Mouse (Mus musculus) liver, postnatal 0 days (tissue): ENCODE measurements around the gene Tbc1d15. TPM values are rescaled to one million over a fixed set of nuclear protein-coding genes. Genes with fewer than 3 reads are reported as not detected.

Experiments
- ATAC-seq: fragments of 200-750 bp; cut with Nextera tagmentation; 2 replicates; pipeline ENCODE4 v1.8.0; 2017; ENCODE audit warnings: mild to moderate bottlenecking, moderate library complexity
- DNase-seq: peaks from one replicate; pipeline ENCODE4 v3.0.0-alpha.2; 2016
- H3K27ac ChIP-seq: fragments of 300-500 bp; sonication (generic); 2 replicates; pipeline ENCODE4 v1.5.1; 2014; ENCODE audit warnings: antibody characterized with exemption, moderate library complexity, mild to moderate bottlenecking, low read depth
- H3K27me3 ChIP-seq: fragments of 300-500 bp; sonication (generic); 2 replicates; pipeline ENCODE4 v1.6.1; 2014; ENCODE audit warnings: low read length, control low read depth, mixed read lengths; ENCODE audit not compliant: insufficient read depth
- H3K36me3 ChIP-seq: fragments of 300-500 bp; sonication (generic); replicated peaks from 2 replicates; pipeline ENCODE4 v1.6.1; 2014; ENCODE audit warnings: mild to moderate bottlenecking, control low read depth, low read length, moderate library complexity, mixed read lengths; ENCODE audit not compliant: insufficient read depth
- H3K4me1 ChIP-seq: fragments of 300-500 bp; sonication (generic); 2 replicates; pipeline ENCODE4 v1.6.1; 2014; ENCODE audit warnings: antibody characterized with exemption, mild to moderate bottlenecking, control low read depth; ENCODE audit not compliant: insufficient read depth
- H3K4me2 ChIP-seq: fragments of 300-500 bp; sonication (generic); 2 replicates; pipeline ENCODE4 v1.6.1; 2014; ENCODE audit warnings: low read depth, mild to moderate bottlenecking, low read length, moderate library complexity, mixed read lengths
- H3K4me3 ChIP-seq: fragments of 300-500 bp; sonication (generic); 2 replicates; pipeline ENCODE4 v1.5.1; 2014; ENCODE audit warnings: low read depth, low read length
- H3K9ac ChIP-seq: fragments of 300-500 bp; sonication (generic); replicated peaks from 2 replicates; pipeline ENCODE4 v1.6.1; 2014; ENCODE audit warnings: mild to moderate bottlenecking, moderate library complexity
- H3K9me3 ChIP-seq: fragments of 300-500 bp; sonication (generic); 2 replicates; pipeline ENCODE4 v1.6.1; 2016; ENCODE audit warnings: mild to moderate bottlenecking, control low read depth, low read length, mixed read lengths
- CTCF ChIP-seq: sonication (generic); IDR thresholded peaks from 2 replicates; pipeline ENCODE4 v1.5.1; 2016; ENCODE audit warnings: antibody characterized with exemption, low read depth
- EP300 ChIP-seq: IDR thresholded peaks from 2 replicates; pipeline ENCODE4 v1.6.1; 2016; ENCODE audit warnings: antibody characterized with exemption, low read depth, mild to moderate bottlenecking
- WGBS: fragments of 180-500 bp; shearing (Covaris S2); extraction: QIAGEN DNeasy Blood & Tissue Kit; methylation state at CpG from one replicate; pipeline ENCODE4 v1.1.7; 2014; ENCODE audit not compliant: insufficient replicate concordance; 5-methylcytosine and 5-hydroxymethylcytosine counted together
- polyA plus RNA-seq: library from polyadenylated mRNA; unstranded; fragments of >200 nt; fragmentation: Nextera tagmentation; extraction: Ambion mirVana; gene quantifications from 2 replicates; pipeline ENCODE4 v1.2.1, GENCODE M21; 2015

Tbc1d15 gene
- polyA plus RNA-seq, 1 experiment from 2014 or later = 36.7 TPM

DNA sequence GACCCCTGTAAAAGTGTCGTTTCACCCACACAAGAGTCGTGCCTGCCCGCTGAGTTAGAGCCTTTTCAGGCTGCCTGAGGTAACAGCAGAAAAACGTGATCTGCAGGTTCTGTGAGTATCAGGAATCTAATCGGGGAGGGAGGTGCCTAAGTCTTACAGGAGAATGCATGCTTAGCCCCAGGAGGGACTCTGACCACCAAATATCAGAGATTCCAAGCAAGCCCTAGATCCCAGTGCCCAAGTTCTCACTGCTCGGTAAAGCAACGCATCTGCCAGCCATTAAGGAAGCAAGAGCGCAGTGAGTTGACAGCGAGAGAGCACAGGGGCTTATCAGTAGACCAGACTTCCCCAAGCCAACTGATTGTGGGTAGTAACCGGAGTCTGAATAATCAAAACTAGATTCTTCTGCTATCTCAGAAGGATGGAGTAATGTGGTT lies 1.1 kb upstream of the Tbc1d15 start:
- WGBS = under 1% methylated on average over 10 of the region's 10 CpGs
- H3K27me3 ChIP-seq = no peaks in the 10 kb centered on the region
- DNase-seq (peak; percentile 41), ATAC-seq (no peak)
- H3K36me3 ChIP-seq = no peaks in the 10 kb centered on the region
- H3K27ac ChIP-seq = peak overlapping the region; percentile 74
- H3K9me3 ChIP-seq = no peaks in the 10 kb centered on the region
- H3K4me1 ChIP-seq = peaks cover 28% of the 10 kb centered on the region
- TF ChIP-seq EP300 (peak; percentile 53; the same call in 1 of the 2 replicates), CTCF (no peak)
- H3K4me3 ChIP-seq = peak overlapping the region; percentile 92
- peak overlapping the region; percentile 72 for H3K4me2 ChIP-seq
- H3K9ac ChIP-seq = peak overlapping the region; percentile 46

GRCm38 (mm10) chr10:115250235-115251087 lies 806 bp downstream of the Tbc1d15 start:
- WGBS = 12% methylated on average over 33 of the region's 38 CpGs
- peak; percentile 38 for ATAC-seq
- TF ChIP-seq EP300 (0 out of 2 replicates have a peak, but pooled peaks have one; percentile 12), CTCF (no peak)

DNA sequence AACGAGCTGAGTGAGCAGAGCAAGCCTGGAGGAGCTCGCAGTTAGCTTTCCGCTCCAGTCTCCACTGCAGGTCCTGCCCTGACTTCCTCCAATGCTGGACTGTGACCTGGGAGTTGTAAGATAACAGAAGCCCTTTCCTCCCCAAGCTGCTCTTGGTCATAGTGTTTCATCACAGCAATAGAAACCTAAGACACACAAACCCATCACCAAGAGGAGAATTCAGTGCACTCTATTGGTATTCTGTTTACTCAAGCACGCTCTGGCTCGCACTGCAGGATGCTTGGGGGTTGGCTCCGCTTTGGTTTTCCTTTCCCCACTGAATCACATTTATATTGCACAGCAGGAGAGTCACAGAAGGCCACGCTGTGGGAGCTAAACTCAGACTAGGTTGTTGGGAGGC lies 3.2 kb downstream of the Tbc1d15 start:
- Histone ChIP-seq H3K4me2 (peak overlapping the region; percentile 52), H3K4me3 (peak overlapping the region; percentile 4; the same call in 1 of the 2 replicates), H3K9me3 (no peaks in the 10 kb centered on the region), H3K4me1 (peaks cover 45% of the 10 kb centered on the region), H3K9ac (no peak overlapping the region; the same call in 1 of the 2 replicates), H3K27ac (peak overlapping the region; percentile 58), H3K27me3 (no peaks in the 10 kb centered on the region), H3K36me3 (no peaks in the 10 kb centered on the region)
- WGBS = 10% methylated on average over 7 of the region's 7 CpGs
- TF ChIP-seq CTCF = no peak
- ATAC-seq (no peak), DNase-seq (no peak)

More at GRCm38 (mm10) chr10:115250235-115251087, 806 bp downstream of the Tbc1d15 start:
- DNase-seq = peak; percentile 67
- Histone ChIP-seq H3K27me3 (no peaks in the 10 kb centered on the region), H3K4me2 (peak overlapping the region; percentile 83), H3K9me3 (no peaks in the 10 kb centered on the region), H3K4me1 (peaks cover 38% of the 10 kb centered on the region), H3K27ac (peak overlapping the region; percentile 97), H3K4me3 (peak overlapping the region; percentile 92), H3K9ac (peak overlapping the region; percentile 93), H3K36me3 (no peaks in the 10 kb centered on the region)

- no peaks in the 10 kb centered on the region for H3K9me3 ChIP-seq
- DNase-seq = no peak
- H3K36me3 ChIP-seq = no peaks in the 10 kb centered on the region
- peaks cover 39% of the 10 kb centered on the region for H3K4me1 ChIP-seq
- no peak overlapping the region for H3K9ac ChIP-seq
- TF ChIP-seq EP300 (no peak), CTCF (no peak)
- 78% methylated on average over 2 of the region's 2 CpGs for WGBS
- no peak for ATAC-seq
- no peak overlapping the region for H3K4me3 ChIP-seq
- H3K4me2 ChIP-seq = no peak overlapping the region
- no peaks in the 10 kb centered on the region for H3K27me3 ChIP-seq
- no peak overlapping the region for H3K27ac ChIP-seq
Observed at GRCm38 (mm10) chr10:115245488-115245887, 5.8 kb downstream of the Tbc1d15 start.

- Histone ChIP-seq H3K27me3 (no peaks in the 10 kb centered on the region), H3K27ac (no peak overlapping the region), H3K4me1 (peaks cover 16% of the 10 kb centered on the region), H3K4me2 (no peak overlapping the region), H3K36me3 (peaks cover 16% of the 10 kb centered on the region), H3K9ac (no peak overlapping the region), H3K4me3 (no peak overlapping the region), H3K9me3 (no peaks in the 10 kb centered on the region)
- ATAC-seq (no peak), DNase-seq (no peak)
- WGBS = 65% methylated on average over 8 of the region's 8 CpGs
- TF ChIP-seq EP300 (no peak), CTCF (peak; percentile 54)
Observed at GRCm38 (mm10) chr10:115241082-115241595, 10.1 kb downstream of the Tbc1d15 start.

DNA sequence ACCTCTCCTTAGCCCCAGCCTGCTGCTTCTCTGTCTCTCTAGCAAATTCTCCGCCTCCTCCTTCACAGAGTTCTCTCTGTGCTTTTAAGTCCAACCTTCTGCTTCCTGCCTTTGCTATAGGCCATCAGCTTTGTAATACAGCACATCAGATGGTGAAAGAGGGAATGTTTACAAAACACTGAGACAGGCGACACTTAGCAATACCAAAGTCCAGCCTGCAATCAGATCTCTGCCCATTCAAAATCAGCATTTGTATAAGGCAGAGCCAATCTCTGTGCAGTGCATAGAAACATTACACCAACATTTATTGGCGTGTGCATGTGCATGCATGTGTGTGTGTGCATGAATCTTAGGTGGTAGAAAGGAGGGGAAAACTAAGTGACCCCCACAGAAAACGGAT lies 13.3 kb downstream of the Tbc1d15 start:
- H3K27ac ChIP-seq = peak overlapping the region; percentile 36; the same call in 1 of the 2 replicates
- H3K9ac ChIP-seq = no peak overlapping the region
- H3K4me1 ChIP-seq = peaks cover 6% of the 10 kb centered on the region
- WGBS = 56% methylated on average over 4 of the region's 4 CpGs
- DNase-seq = no peak
- no peaks in the 10 kb centered on the region for H3K27me3 ChIP-seq
- peak; percentile 84 for ATAC-seq
- no peak overlapping the region for H3K4me2 ChIP-seq
- no peak overlapping the region for H3K4me3 ChIP-seq
- H3K36me3 ChIP-seq = peaks cover 28% of the 10 kb centered on the region
- TF ChIP-seq CTCF (no peak), EP300 (no peak)
- no peaks in the 10 kb centered on the region for H3K9me3 ChIP-seq
